Mouse (Mus musculus): ENCODE results near the gene Leo1. TPM values are rescaled to one million over a fixed set of nuclear protein-coding genes. Genes with fewer than 3 reads are reported as not detected.
A peak's percentile ranks its signal among the peaks of the same experiment; 100 is the strongest.
"Not testable (repeated sequence)": the region's sequence is repeated elsewhere in the genome, so short reads cannot be mapped to it uniquely, and the experiment has no call there.

The Leo1 gene
- polyA plus RNA-seq, 1 experiment from 2014 or later: 39.4 TPM

DNA sequence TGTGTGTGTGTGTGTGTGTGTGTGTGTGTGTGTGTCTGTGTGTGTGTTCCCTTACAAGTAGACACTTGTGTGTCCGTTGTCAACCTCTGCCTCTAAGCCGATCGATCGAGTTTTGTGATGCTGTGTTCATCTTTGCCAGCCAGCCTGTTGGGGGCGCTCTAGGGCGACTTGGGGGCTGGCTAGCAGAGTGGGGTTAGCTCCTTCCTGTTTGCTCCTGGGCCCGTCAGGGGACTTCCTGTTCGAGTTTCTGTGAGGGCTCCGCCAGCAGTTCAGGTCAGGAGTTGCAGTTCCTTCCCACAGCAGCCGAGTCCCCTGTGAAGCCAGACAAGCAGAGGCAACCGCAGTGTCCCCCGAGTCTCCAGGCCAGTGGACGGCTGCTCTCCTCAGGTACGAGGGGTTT lies 27.0 kb downstream of the Leo1 start:
- Histone ChIP-seq H3K27ac (ENCODE audit: low read depth, low read length) (no peak overlapping the region), H3K9ac (ENCODE audit: low read depth, low read length) (no peak overlapping the region), H3K4me2 (no peak overlapping the region), H3K36me3 (ENCODE audit: control insufficient read depth, insufficient read depth, low read length) (peaks cover 29% of the 10 kb centered on the region), H3K9me3 (ENCODE audit: control insufficient read depth, low read length) (no peaks in the 10 kb centered on the region), H3K4me1 (replicated peaks; ENCODE audit: control insufficient read depth, insufficient read depth, low read length) (no peaks in the 10 kb centered on the region), H3K4me3 (ENCODE audit: low read depth, low read length) (no peak overlapping the region), H3K27me3 (replicated peaks; ENCODE audit: control insufficient read depth, insufficient read depth, low read length) (no peaks in the 10 kb centered on the region)
- WGBS: 77% methylated on average over 14 of the region's 14 CpGs
- peak; percentile 39 for DNase-seq (ENCODE audit: low spot score)
- no peak; the same call in 1 of the 2 replicates for ATAC-seq (replicated peaks; ENCODE audit: low FRiP score)

DNA sequence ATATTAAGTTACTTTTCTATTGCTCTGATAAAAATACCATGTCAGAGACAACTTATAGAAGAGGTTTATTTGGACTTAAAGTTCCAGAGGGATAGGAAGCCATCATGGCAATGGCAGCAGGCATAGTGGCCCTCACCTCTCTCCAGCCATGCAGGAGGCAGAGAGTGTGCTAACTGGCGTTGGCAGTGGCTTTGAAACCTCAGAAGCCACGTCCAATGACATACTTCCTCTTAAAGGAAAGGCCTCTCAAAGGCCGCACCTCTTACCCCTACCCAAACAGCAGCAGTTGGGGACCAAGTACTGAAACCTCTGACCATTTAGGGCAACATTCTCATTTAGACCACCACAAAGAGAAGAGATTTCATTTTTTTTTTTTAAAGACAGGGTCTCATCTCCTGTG lies 35.9 kb downstream of the Leo1 start:
- ATAC-seq (replicated peaks; ENCODE audit: low FRiP score): no peak
- Histone ChIP-seq H3K9ac (ENCODE audit: low read depth, low read length) (no peak overlapping the region), H3K4me1 (replicated peaks; ENCODE audit: control insufficient read depth, insufficient read depth, low read length) (no peaks in the 10 kb centered on the region), H3K4me3 (ENCODE audit: low read depth, low read length) (no peak overlapping the region), H3K36me3 (ENCODE audit: control insufficient read depth, insufficient read depth, low read length) (no peaks in the 10 kb centered on the region), H3K9me3 (ENCODE audit: control insufficient read depth, low read length) (no peaks in the 10 kb centered on the region), H3K27ac (ENCODE audit: low read depth, low read length) (no peak overlapping the region), H3K27me3 (replicated peaks; ENCODE audit: control insufficient read depth, insufficient read depth, low read length) (no peaks in the 10 kb centered on the region), H3K4me2 (no peak overlapping the region)
- no peak for DNase-seq (ENCODE audit: low spot score)
- 49% methylated on average over 3 of the region's 3 CpGs for WGBS

DNA sequence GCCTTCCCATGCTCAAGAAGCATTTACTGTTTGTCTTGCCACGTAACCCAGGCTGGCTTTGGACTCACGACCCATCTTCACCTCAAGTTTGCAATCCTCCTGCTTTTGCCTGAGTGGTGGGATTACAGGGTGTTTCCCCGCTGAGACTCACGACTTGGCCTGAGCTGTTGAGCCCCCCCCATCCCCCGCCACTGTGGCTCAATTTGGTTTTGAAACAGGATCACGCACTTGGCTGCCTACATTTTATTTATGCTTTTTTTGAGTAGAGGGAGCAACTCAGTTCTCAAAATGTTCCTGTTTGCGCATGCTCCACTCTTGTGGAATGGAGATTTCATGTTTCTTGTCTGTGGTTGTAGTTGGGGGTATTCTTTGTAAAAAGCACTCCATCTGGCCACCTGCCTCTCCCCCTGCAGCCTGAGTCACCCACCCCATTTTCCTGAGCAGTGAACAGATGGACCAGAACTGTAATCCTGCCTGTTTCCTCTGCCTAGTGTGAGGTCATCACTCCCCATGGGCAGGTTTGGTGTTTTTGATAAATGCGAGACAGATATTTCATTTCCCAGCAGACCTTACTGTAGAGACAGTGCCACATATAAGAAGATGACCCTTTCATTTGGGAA lies 37.9 kb downstream of the Leo1 start:
- no peaks in the 10 kb centered on the region for H3K27me3 ChIP-seq (replicated peaks; ENCODE audit: control insufficient read depth, insufficient read depth, low read length)
- H3K9me3 ChIP-seq (ENCODE audit: control insufficient read depth, low read length): no peaks in the 10 kb centered on the region
- DNase-seq (ENCODE audit: low spot score): no peak
- peaks cover 2% of the 10 kb centered on the region; the same call in 1 of the 2 replicates for H3K36me3 ChIP-seq (ENCODE audit: control insufficient read depth, insufficient read depth, low read length)
- ATAC-seq (replicated peaks; ENCODE audit: low FRiP score): no peak
- H3K4me1 ChIP-seq (replicated peaks; ENCODE audit: control insufficient read depth, insufficient read depth, low read length): no peaks in the 10 kb centered on the region
- no peak overlapping the region for H3K4me2 ChIP-seq
- 74% methylated on average over 8 of the region's 8 CpGs for WGBS
- H3K9ac ChIP-seq (ENCODE audit: low read depth, low read length): no peak overlapping the region
- H3K4me3 ChIP-seq (ENCODE audit: low read depth, low read length): no peak overlapping the region
- H3K27ac ChIP-seq (ENCODE audit: low read depth, low read length): no peak overlapping the region

DNA sequence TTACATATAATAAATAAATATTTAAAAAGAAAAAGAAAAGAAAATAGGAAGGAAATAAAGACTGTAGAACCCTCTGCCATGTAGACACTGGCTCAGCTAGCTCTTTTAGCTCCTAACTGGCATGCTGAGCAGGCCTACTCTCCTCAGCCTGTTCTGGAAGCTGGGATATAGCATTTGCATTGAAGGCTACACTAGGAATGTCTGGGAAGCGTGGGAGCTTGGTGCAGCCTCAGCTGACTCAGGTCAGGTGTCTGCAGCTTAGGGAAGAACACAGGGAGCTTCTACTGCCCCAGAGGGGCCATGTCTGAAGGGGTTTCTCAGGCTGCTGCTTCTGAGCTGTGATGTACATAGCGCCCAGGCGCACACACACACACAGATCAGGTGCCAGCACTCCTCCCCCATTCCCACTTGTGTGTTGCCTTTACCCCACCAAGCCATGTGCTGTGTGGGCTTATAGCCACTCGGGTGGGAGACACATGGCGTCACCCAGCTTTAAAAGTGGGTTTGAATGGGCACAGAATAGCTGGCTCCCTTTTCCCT lies 39.3 kb downstream of the Leo1 start:
- no peaks in the 10 kb centered on the region for H3K4me1 ChIP-seq (replicated peaks; ENCODE audit: control insufficient read depth, insufficient read depth, low read length)
- no peak overlapping the region for H3K27ac ChIP-seq (ENCODE audit: low read depth, low read length)
- no peak overlapping the region for H3K4me3 ChIP-seq (ENCODE audit: low read depth, low read length)

GRCm38 (mm10) chr9:75485231-75485630 lies 43.9 kb downstream of the Leo1 start:
- no peak for DNase-seq (ENCODE audit: low spot score)
- ATAC-seq (replicated peaks; ENCODE audit: low FRiP score): no peak
- Histone ChIP-seq H3K36me3 (ENCODE audit: control insufficient read depth, insufficient read depth, low read length) (peaks cover 2% of the 10 kb centered on the region; the same call in 1 of the 2 replicates), H3K4me2 (no peak overlapping the region), H3K9me3 (ENCODE audit: control insufficient read depth, low read length) (no peaks in the 10 kb centered on the region), H3K4me3 (ENCODE audit: low read depth, low read length) (no peak overlapping the region), H3K27ac (ENCODE audit: low read depth, low read length) (no peak overlapping the region), H3K4me1 (replicated peaks; ENCODE audit: control insufficient read depth, insufficient read depth, low read length) (no peaks in the 10 kb centered on the region), H3K27me3 (replicated peaks; ENCODE audit: control insufficient read depth, insufficient read depth, low read length) (no peaks in the 10 kb centered on the region), H3K9ac (ENCODE audit: low read depth, low read length) (no peak overlapping the region)
- 80% methylated on average over 6 of the region's 6 CpGs for WGBS

More for the DNA sequence above, 39.3 kb downstream of the Leo1 start:
- Histone ChIP-seq H3K9me3 (ENCODE audit: control insufficient read depth, low read length) (no peaks in the 10 kb centered on the region), H3K4me2 (no peak overlapping the region), H3K36me3 (ENCODE audit: control insufficient read depth, insufficient read depth, low read length) (peaks cover 2% of the 10 kb centered on the region; the same call in 1 of the 2 replicates), H3K9ac (ENCODE audit: low read depth, low read length) (no peak overlapping the region), H3K27me3 (replicated peaks; ENCODE audit: control insufficient read depth, insufficient read depth, low read length) (no peaks in the 10 kb centered on the region)
- 90% methylated on average over 5 of the region's 5 CpGs for WGBS
- ATAC-seq (replicated peaks; ENCODE audit: low FRiP score): no peak
- no peak for DNase-seq (ENCODE audit: low spot score)

- DNase-seq (ENCODE audit: low spot score); ATAC-seq (replicated peaks; ENCODE audit: low FRiP score); H3K9me3 ChIP-seq (ENCODE audit: control insufficient read depth, low read length); H3K4me1 ChIP-seq (replicated peaks; ENCODE audit: control insufficient read depth, insufficient read depth, low read length); H3K27me3 ChIP-seq (replicated peaks; ENCODE audit: control insufficient read depth, insufficient read depth, low read length); H3K4me2 ChIP-seq; H3K4me3 ChIP-seq (ENCODE audit: low read depth, low read length); H3K9ac ChIP-seq (ENCODE audit: low read depth, low read length); H3K27ac ChIP-seq (ENCODE audit: low read depth, low read length); H3K36me3 ChIP-seq (ENCODE audit: control insufficient read depth, insufficient read depth, low read length): not testable (repeated sequence)
- WGBS: 83% methylated on average over 7 of the region's 7 CpGs
Observed at GRCm38 (mm10) chr9:75488255-75488654, 46.9 kb downstream of the Leo1 start.

- Histone ChIP-seq H3K27me3 (replicated peaks; ENCODE audit: control insufficient read depth, insufficient read depth, low read length) (no peaks in the 10 kb centered on the region), H3K9ac (ENCODE audit: low read depth, low read length) (no peak overlapping the region)
Observed at GRCm38 (mm10) chr9:75494407-75495005, 53.2 kb downstream of the Leo1 start.

GRCm38 (mm10) chr9:75495945-75496344 lies 54.6 kb downstream of the Leo1 start:
- DNase-seq (ENCODE audit: low spot score): no peak
- 0 out of 2 replicates have a peak, but pooled peaks have one; percentile 23 for ATAC-seq (replicated peaks; ENCODE audit: low FRiP score)

More at GRCm38 (mm10) chr9:75494407-75495005, 53.2 kb downstream of the Leo1 start:
- WGBS: 80% methylated on average over 9 of the region's 9 CpGs
- no peak overlapping the region for H3K4me2 ChIP-seq
- DNase-seq (ENCODE audit: low spot score) (no peak), ATAC-seq (replicated peaks; ENCODE audit: low FRiP score) (no peak)
- peaks cover 5% of the 10 kb centered on the region; the same call in 1 of the 2 replicates for H3K36me3 ChIP-seq (ENCODE audit: control insufficient read depth, insufficient read depth, low read length)
- H3K4me1 ChIP-seq (replicated peaks; ENCODE audit: control insufficient read depth, insufficient read depth, low read length): no peaks in the 10 kb centered on the region
- H3K27ac ChIP-seq (ENCODE audit: low read depth, low read length): no peak overlapping the region
- no peaks in the 10 kb centered on the region; the same call in 1 of the 2 replicates for H3K9me3 ChIP-seq (ENCODE audit: control insufficient read depth, low read length)
- no peak overlapping the region for H3K4me3 ChIP-seq (ENCODE audit: low read depth, low read length)

More at GRCm38 (mm10) chr9:75495945-75496344, 54.6 kb downstream of the Leo1 start:
- 81% methylated on average over 10 of the region's 10 CpGs for WGBS
- Histone ChIP-seq H3K9me3 (ENCODE audit: control insufficient read depth, low read length) (no peaks in the 10 kb centered on the region; the same call in 1 of the 2 replicates), H3K4me1 (replicated peaks; ENCODE audit: control insufficient read depth, insufficient read depth, low read length) (no peaks in the 10 kb centered on the region), H3K9ac (ENCODE audit: low read depth, low read length) (no peak overlapping the region), H3K36me3 (ENCODE audit: control insufficient read depth, insufficient read depth, low read length) (peaks cover 5% of the 10 kb centered on the region; the same call in 1 of the 2 replicates), H3K4me2 (no peak overlapping the region), H3K27ac (ENCODE audit: low read depth, low read length) (no peak overlapping the region), H3K27me3 (replicated peaks; ENCODE audit: control insufficient read depth, insufficient read depth, low read length) (no peaks in the 10 kb centered on the region), H3K4me3 (ENCODE audit: low read depth, low read length) (no peak overlapping the region)
